Mouse (Mus musculus): ENCODE data around the gene Mki67. TPM values are rescaled to one million over a fixed set of nuclear protein-coding genes. Genes with fewer than 3 reads are reported as not detected.
A peak's percentile ranks its signal among the peaks of the same experiment; 100 is the strongest.

The Mki67 gene
- total RNA-seq (2021) (1 to 10 TPM in 1 of 2 experiments, under 1 TPM in 1; 0.97 to 1.9 TPM), polyA plus RNA-seq (2012; rRNA removed) (0.16 and 0.29 TPM in 2 replicates)
- long read RNA-seq = 0 reads

GRCm38 (mm10) chr7:135715642-135716444 is at the start of gene Mki67:
Mki67 (minus strand) TSS chr7:135716361.
- Histone ChIP-seq H3K36me3 (ENCODE audit: control insufficient read depth, insufficient read depth, low read length) (no peaks in the 10 kb centered on the region), H3K27ac (peak within 1 kb of the TSS; percentile 73), H3K27me3 (ENCODE audit: control insufficient read depth, insufficient read depth, low read length) (no peaks in the 10 kb centered on the region), H3K9ac (ENCODE audit: low read depth, low read length) (peak within 1 kb of the TSS; percentile 61), H3K4me1 (ENCODE audit: control insufficient read depth, insufficient read depth, low read length) (no peaks in the 10 kb centered on the region), H3K79me2 (replicated peaks; ENCODE audit: control insufficient read depth, insufficient read depth, low read length) (0 out of 2 replicates have a peak, but pooled peaks cover 3% of the 10 kb centered on the region), H3K4me3 (peak within 1 kb of the TSS; percentile 72)
- WGBS = under 1% methylated on average over 81 of the region's 82 CpGs
- DNase-seq = peak; percentile 13 to 30
- TF ChIP-seq CTCF (IDR thresholded peaks at IDR 0.05) (no peak), EP300 (IDR thresholded peaks at IDR 0.05; ENCODE audit: insufficient read depth, low read depth, low read length) (no peak), POLR2A (IDR thresholded peaks at IDR 0.05; ENCODE audit: insufficient read depth, low read depth, low read length) (no peak)
- intact Hi-C loops (cut with DNase I) = loop anchor here (5.0 kb wide), 1 partner anchor 34 kb away; no protein-coding TSS in a partner anchor

GRCm38 (mm10) chr7:135763311-135763710 is 47.1 kb upstream of the Mki67 start:
- H3K27ac ChIP-seq = no peak overlapping the region
- no peak overlapping the region for H3K4me3 ChIP-seq
- H3K27me3 ChIP-seq (ENCODE audit: control insufficient read depth, insufficient read depth, low read length) = no peaks in the 10 kb centered on the region
- WGBS = 55% methylated on average over 2 of the region's 2 CpGs
- H3K79me2 ChIP-seq (replicated peaks; ENCODE audit: control insufficient read depth, insufficient read depth, low read length) = no peaks in the 10 kb centered on the region
- TF ChIP-seq POLR2A (IDR thresholded peaks at IDR 0.05; ENCODE audit: insufficient read depth, low read depth, low read length) (no peak), EP300 (IDR thresholded peaks at IDR 0.05; ENCODE audit: insufficient read depth, low read depth, low read length) (no peak)
- intact Hi-C loops (cut with DNase I) = no loop called here
- H3K36me3 ChIP-seq (ENCODE audit: control insufficient read depth, insufficient read depth, low read length) = no peaks in the 10 kb centered on the region
- H3K4me1 ChIP-seq (ENCODE audit: control insufficient read depth, insufficient read depth, low read length) = no peaks in the 10 kb centered on the region
- no peak overlapping the region for H3K9ac ChIP-seq (ENCODE audit: low read depth, low read length)
- no peak for DNase-seq

- no peaks in the 10 kb centered on the region for H3K36me3 ChIP-seq (ENCODE audit: control insufficient read depth, insufficient read depth, low read length)
- no peaks in the 10 kb centered on the region for H3K4me1 ChIP-seq (ENCODE audit: control insufficient read depth, insufficient read depth, low read length)
- no peak for TF ChIP-seq EP300 (IDR thresholded peaks at IDR 0.05; ENCODE audit: insufficient read depth, low read depth, low read length)
- no peak for TF ChIP-seq POLR2A (IDR thresholded peaks at IDR 0.05; ENCODE audit: insufficient read depth, low read depth, low read length)
- no peak for TF ChIP-seq CTCF (IDR thresholded peaks at IDR 0.05)
- intact Hi-C loops (cut with DNase I) = no loop called here
- no peaks in the 10 kb centered on the region for H3K27me3 ChIP-seq (ENCODE audit: control insufficient read depth, insufficient read depth, low read length)
- DNase-seq = no peak
- H3K27ac ChIP-seq = no peak overlapping the region
- H3K9ac ChIP-seq (ENCODE audit: low read depth, low read length) = no peak overlapping the region
- 78% methylated on average over 12 of the region's 12 CpGs for WGBS
- no peak overlapping the region for H3K4me3 ChIP-seq
- H3K79me2 ChIP-seq (replicated peaks; ENCODE audit: control insufficient read depth, insufficient read depth, low read length) = no peaks in the 10 kb centered on the region
Observed at GRCm38 (mm10) chr7:135758754-135759510, 42.8 kb upstream of the Mki67 start.

- no peaks in the 10 kb centered on the region for H3K79me2 ChIP-seq (replicated peaks; ENCODE audit: control insufficient read depth, insufficient read depth, low read length)
- H3K4me3 ChIP-seq = no peak overlapping the region
- no peak for DNase-seq
- TF ChIP-seq EP300 (IDR thresholded peaks at IDR 0.05; ENCODE audit: insufficient read depth, low read depth, low read length) (no peak), POLR2A (IDR thresholded peaks at IDR 0.05; ENCODE audit: insufficient read depth, low read depth, low read length) (no peak), CTCF (IDR thresholded peaks at IDR 0.05) (no peak)
- WGBS = 59% methylated on average over 4 of the region's 4 CpGs
- intact Hi-C loops (cut with DNase I) = no loop called here
- no peak overlapping the region for H3K9ac ChIP-seq (ENCODE audit: low read depth, low read length)
- no peaks in the 10 kb centered on the region for H3K4me1 ChIP-seq (ENCODE audit: control insufficient read depth, insufficient read depth, low read length)
- no peaks in the 10 kb centered on the region for H3K27me3 ChIP-seq (ENCODE audit: control insufficient read depth, insufficient read depth, low read length)
- no peak overlapping the region for H3K27ac ChIP-seq
- H3K36me3 ChIP-seq (ENCODE audit: control insufficient read depth, insufficient read depth, low read length) = no peaks in the 10 kb centered on the region
Observed at GRCm38 (mm10) chr7:135758171-135758570, 42.0 kb upstream of the Mki67 start.

- no peak overlapping the region for H3K27ac ChIP-seq
- H3K27me3 ChIP-seq (ENCODE audit: control insufficient read depth, insufficient read depth, low read length) = no peaks in the 10 kb centered on the region
- no peaks in the 10 kb centered on the region for H3K4me1 ChIP-seq (ENCODE audit: control insufficient read depth, insufficient read depth, low read length)
- intact Hi-C loops (cut with DNase I) = no loop called here
- no peaks in the 10 kb centered on the region for H3K79me2 ChIP-seq (replicated peaks; ENCODE audit: control insufficient read depth, insufficient read depth, low read length)
- no peak overlapping the region for H3K4me3 ChIP-seq
- 89% methylated on average over 6 of the region's 6 CpGs for WGBS
- no peak overlapping the region for H3K9ac ChIP-seq (ENCODE audit: low read depth, low read length)
- DNase-seq = no peak
- TF ChIP-seq POLR2A (IDR thresholded peaks at IDR 0.05; ENCODE audit: insufficient read depth, low read depth, low read length) (no peak), EP300 (IDR thresholded peaks at IDR 0.05; ENCODE audit: insufficient read depth, low read depth, low read length) (no peak), CTCF (IDR thresholded peaks at IDR 0.05) (no peak)
- H3K36me3 ChIP-seq (ENCODE audit: control insufficient read depth, insufficient read depth, low read length) = no peaks in the 10 kb centered on the region
Observed at GRCm38 (mm10) chr7:135756984-135757586, 40.9 kb upstream of the Mki67 start.
